Mouse (Mus musculus) cortical plate, adult 2 months (tissue): ENCODE measurements around the gene Dapk3. TPM values are rescaled to one million over a fixed set of nuclear protein-coding genes. Genes with fewer than 3 reads are reported as not detected.

ENCODE experiments used
- H3K27ac ChIP-seq: fragments of 200-500 bp; 2 replicates; pipeline ENCODE4 v1.5.1; 2012; ENCODE audit warnings: low read length, control low read depth, inconsistent platforms; ENCODE audit not compliant: insufficient read depth
- H3K4me1 ChIP-seq: fragments of 200-500 bp; 2 replicates; pipeline ENCODE4 v1.6.1; 2011; ENCODE audit warnings: low read length; ENCODE audit not compliant: control insufficient read depth, insufficient read depth
- H3K4me3 ChIP-seq: fragments of 200-500 bp; 2 replicates; pipeline ENCODE4 v1.5.1; 2011; ENCODE audit warnings: mild to moderate bottlenecking, low read length, control low read depth; ENCODE audit not compliant: insufficient read depth
- CTCF ChIP-seq: fragments of 200-500 bp; IDR thresholded peaks from 2 replicates; pipeline ENCODE4 v1.5.1; 2011; ENCODE audit warnings: mild to moderate bottlenecking, control low read depth, low read length; ENCODE audit not compliant: insufficient read depth; ENCODE audit errors: extremely low read depth
- POLR2A ChIP-seq: fragments of 200-500 bp; IDR thresholded peaks from 2 replicates; pipeline ENCODE4 v1.6.1; 2011; ENCODE audit warnings: mild to moderate bottlenecking, low read length, control low read depth; ENCODE audit not compliant: insufficient read depth; ENCODE audit errors: extremely low read depth
- polyA plus RNA-seq: library from polyadenylated mRNA; depleted of rRNA; stranded (reverse); fragments of >200 nt; gene quantifications from 2 replicates; pipeline ENCODE4 v1.2.3, GENCODE M21; 2012

Gene Dapk3
- polyA plus RNA-seq, 1 experiment = 71.2 TPM

DNA sequence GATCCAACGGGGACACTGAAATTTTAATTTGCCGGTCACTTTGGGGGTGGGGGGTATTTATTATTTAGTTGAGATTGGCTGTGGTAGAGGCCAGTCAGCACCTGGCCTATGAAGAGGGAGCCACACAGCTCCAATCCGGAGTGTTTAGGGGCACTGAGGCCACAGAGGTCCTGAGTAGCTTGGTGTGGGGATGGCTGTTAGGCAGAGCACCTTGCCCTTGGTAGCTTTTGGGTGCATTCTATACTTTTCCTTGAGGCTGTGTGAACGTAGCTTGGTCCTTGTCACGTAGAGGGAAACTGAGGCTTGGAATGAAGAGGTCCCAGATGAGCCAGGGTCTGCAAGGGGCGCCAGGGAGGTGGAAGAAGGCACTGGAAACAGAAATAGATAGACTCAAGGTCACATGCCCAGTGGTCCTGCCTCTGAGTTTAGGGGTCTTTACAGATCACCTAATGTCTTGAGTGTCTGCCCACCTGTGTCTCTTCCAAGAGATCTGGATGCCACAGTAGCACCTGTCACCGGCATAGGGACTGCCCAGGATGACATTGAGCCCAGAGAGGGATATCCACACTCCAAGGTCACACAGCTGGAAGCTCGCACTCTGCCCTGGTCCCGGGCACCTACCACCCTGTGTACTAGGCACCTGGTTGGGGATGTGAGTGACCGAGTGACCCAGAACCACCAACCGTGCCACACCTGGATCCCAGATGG, 43.8 kb upstream of the Dapk3 start:
- Histone ChIP-seq H3K27ac (0 out of 2 replicates have a peak overlapping the region, but pooled peaks have one; percentile 68), H3K4me3 (peak overlapping the region; percentile 93), H3K4me1 (peaks cover 7% of the 10 kb centered on the region)
- TF ChIP-seq CTCF = no peak

DNA sequence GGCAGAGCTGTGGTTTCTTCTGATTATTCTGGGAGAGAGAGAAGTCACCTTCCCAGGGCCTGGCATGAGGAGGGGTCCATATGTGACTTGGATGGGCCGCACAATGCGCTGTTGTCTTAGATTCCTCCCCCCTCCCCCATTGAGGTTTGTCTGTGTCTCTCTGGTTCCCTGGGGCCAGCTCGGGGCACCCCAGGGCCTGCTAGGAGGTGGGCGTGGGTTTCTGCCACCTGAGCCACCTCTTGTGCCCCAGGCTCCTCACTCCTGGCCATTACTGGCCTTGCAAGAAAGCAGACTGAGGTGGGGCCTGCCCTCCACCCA, 43.3 kb upstream of the Dapk3 start:
- no peak for TF ChIP-seq POLR2A
- TF ChIP-seq CTCF = no peak
- H3K4me1 ChIP-seq = peaks cover 7% of the 10 kb centered on the region
- no peak overlapping the region for H3K27ac ChIP-seq
- H3K4me3 ChIP-seq = peak overlapping the region; percentile 93; the same call in 1 of the 2 replicates

DNA sequence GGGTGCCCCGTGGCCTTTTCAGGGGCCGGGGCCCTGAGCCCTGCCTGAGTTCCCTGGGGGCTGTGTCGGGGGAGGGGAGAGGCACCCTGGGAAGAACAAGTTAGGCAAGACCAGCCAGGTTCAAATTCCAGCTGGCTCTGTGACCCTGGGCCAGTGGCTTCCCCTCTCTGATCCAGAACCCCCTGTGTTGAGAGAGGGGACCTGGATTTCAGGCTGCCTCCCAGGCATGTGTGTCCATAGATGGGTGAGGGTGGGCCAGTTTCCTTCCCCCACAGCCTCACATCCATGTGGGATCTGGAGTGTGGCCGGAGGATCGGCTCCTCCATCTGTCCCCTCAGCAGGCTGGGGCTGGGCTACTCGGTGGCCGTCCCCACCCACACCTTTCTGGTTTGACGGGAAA, 42.8 kb upstream of the Dapk3 start:
- Histone ChIP-seq H3K4me3 (peak overlapping the region; percentile 93; the same call in 1 of the 2 replicates), H3K4me1 (peaks cover 7% of the 10 kb centered on the region), H3K27ac (no peak overlapping the region; the same call in 1 of the 2 replicates)
- TF ChIP-seq POLR2A (no peak), CTCF (no peak)

DNA sequence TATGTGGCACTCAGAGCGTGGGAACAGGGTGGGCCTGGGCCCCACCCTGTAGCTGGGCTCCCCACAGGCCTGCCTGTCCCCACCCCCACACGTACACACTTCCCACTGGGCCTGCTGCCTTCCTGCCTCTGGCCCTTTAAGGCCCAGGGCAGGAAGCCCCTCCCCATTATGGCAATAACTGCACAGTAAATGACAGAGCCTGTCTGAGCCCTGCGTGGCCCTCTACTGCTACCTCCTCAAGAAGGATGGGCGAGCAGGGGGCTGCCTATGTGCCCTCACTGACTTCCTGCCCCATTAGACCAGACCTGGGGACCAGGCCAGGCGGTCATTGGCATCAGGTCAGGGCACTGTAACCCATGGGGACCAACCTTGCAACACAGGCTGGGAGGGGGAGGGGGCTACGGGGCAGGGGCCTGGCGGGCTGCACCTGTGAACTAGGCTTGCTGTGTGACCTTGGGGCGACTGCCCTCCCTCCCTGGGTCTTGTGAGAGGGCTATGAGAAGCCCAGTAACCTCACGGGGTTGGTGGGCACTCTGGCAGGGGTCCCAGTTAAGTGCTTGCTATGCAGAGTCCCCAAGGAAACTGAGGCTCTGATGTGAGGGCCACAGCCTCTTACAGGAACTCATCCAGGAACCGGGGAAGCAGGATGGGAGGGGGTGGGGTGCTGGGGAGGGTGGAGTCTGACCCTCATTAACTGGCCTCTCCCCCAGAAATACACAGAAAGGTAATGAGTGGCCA, 41.9 kb upstream of the Dapk3 start:
- Histone ChIP-seq H3K4me1 (peaks cover 9% of the 10 kb centered on the region), H3K4me3 (peak overlapping the region; percentile 14; the same call in 1 of the 2 replicates), H3K27ac (no peak overlapping the region)
- no peak for TF ChIP-seq CTCF
- no peak for TF ChIP-seq POLR2A

DNA sequence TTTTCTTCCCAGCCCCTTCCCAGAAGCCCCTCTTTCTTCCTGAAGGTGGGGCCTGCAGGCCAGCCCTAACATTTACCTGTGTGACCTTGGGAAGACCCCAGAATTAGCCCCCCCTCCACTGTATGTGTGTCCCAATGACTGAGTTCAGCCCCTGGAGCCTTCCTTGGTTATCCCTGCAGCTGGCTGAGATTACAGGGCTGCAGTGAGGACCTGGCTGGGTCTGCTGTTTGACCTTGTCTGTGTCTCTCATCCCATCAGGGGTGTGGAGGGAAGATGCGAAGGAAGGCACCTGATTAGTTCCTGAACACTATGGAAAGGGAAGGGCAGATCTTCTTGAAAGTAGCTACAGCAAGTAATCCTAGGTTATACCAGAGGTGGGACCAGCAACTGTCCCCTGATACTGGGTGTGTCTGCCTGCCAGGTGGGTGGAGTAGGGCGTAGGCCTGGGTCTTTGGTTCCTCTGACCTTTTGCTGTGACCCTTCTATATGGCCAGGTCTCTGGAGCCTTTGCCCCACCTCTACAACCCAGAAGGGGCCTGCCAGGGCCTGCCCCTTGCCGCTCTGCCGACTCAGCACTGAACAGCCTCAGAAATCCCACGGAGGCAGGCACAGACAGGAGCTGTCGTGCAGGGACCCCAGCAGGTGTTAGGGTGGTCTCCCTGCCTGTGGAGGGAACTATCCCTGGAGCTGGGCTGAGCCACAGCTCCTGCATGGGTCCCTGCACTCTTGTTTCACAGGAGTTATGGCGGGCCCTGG, 41.2 kb upstream of the Dapk3 start:
- no peak for TF ChIP-seq CTCF
- peaks cover 9% of the 10 kb centered on the region for H3K4me1 ChIP-seq
- 0 out of 2 replicates have a peak overlapping the region, but pooled peaks have one; percentile 17 for H3K27ac ChIP-seq
- H3K4me3 ChIP-seq = no peak overlapping the region

DNA sequence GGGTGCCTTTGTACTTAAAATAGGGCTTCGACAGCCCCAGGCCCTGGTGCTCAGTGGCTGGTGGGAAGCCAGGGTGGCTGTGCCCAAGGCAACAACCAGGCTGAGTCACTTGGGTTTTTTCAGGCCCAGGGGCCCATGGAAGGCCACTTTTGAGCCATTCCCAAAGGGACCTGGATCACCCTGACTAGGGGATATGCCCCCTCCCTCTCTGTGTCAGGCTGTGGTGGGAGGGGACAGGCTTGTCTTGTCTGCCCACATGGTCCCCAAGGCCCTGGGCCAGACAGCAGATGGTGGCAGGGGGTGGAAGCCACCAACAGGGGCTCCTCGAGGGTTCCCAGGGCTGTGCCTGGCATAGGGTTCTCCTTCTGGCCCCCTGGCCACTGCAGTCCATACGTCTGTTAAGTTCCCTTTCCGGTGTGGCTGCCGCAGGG, 40.2 kb upstream of the Dapk3 start:
- Histone ChIP-seq H3K4me3 (no peak overlapping the region), H3K27ac (no peak overlapping the region), H3K4me1 (peaks cover 9% of the 10 kb centered on the region)
- TF ChIP-seq CTCF (no peak), POLR2A (no peak)

DNA sequence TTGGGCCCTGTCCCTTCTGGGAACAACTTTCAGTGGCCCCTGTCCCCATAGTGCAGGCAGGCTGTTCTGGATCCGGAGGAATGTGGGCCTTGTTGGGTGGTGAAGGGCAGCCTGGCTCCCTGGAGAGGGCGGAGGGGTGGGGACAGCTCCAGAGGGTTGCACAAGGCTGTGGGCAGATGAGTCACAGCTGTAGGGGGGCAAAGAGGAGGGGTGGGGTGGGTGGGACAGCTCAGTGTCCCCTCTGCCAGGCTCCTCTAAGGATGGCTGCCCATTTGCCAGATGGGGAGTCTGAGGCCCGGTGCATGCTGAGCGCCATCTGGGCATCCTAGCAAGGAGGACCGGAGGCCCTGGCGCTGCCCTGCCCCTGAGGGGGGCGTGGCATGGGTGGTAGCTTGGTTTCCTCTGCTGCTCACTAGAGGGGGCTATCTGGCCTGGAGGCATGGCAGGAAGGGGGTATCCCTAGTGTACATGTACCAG, 39.6 kb upstream of the Dapk3 start:
- Histone ChIP-seq H3K4me1 (peaks cover 9% of the 10 kb centered on the region), H3K4me3 (no peak overlapping the region), H3K27ac (no peak overlapping the region)
- TF ChIP-seq CTCF = no peak
- no peak for TF ChIP-seq POLR2A

DNA sequence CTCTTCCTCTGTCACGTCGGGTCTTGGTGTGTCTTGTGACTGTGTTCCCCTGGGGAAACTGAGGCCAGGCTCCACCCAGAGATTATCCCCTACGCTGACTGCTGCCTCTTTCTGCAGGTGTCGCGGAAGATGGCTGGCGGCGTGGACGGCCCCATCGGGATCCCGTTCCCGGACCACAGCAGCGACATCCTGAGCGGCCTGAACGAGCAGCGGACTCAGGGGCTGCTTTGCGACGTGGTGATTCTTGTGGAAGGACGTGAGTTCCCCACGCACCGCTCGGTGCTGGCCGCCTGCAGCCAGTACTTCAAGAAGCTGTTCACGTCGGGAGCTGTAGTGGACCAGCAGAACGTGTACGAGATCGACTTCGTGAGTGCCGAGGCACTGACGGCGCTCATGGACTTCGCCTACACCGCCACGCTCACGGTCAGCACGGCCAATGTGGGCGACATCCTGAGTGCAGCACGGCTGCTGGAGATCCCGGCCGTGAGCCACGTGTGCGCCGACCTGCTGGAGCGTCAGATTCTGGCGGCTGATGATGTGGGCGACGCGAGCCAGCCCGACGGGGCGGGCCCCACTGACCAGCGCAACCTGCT, 38.9 kb upstream of the Dapk3 start:
- H3K4me1 ChIP-seq = peaks cover 7% of the 10 kb centered on the region
- H3K27ac ChIP-seq = no peak overlapping the region
- H3K4me3 ChIP-seq = no peak overlapping the region
- TF ChIP-seq POLR2A (no peak), CTCF (no peak)

DNA sequence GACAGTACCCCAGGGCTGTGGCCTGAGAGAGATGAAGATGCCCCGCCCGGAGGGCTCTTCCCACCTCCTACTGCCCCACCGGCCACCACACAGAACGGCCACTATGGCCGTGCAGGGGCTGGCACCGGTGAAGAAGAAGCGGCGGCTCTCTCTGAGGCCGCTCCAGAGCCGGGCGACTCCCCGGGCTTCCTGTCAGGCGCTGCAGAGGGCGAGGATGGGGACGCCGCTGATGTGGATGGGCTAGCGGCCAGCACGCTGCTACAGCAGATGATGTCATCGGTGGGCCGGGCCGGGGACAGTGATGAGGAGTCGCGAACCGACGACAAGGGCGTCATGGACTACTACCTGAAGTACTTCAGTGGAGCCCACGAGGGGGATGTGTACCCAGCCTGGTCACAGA, 38.1 kb upstream of the Dapk3 start:
- no peak overlapping the region for H3K4me3 ChIP-seq
- H3K27ac ChIP-seq = no peak overlapping the region
- H3K4me1 ChIP-seq = peaks cover 3% of the 10 kb centered on the region; the same call in 1 of the 2 replicates
- TF ChIP-seq POLR2A (no peak), CTCF (no peak)
